Mouse (Mus musculus): Measurements from ENCODE around the gene Trnau1ap.
"Not testable (repeated sequence)": the region's sequence is repeated elsewhere in the genome, so short reads cannot be mapped to it uniquely, and the experiment has no call there.

The Trnau1ap gene

GRCm38 (mm10) chr4:132295696-132296390 lies 33.5 kb downstream of the Trnau1ap start:
- DNase-seq, result no peak

- DNase-seq, result peak; percentile 25 to 64
Measured at GRCm38 (mm10) chr4:132293682-132294240, 35.6 kb downstream of the Trnau1ap start.

GRCm38 (mm10) chr4:132292988-132293387 lies 36.4 kb downstream of the Trnau1ap start:
- DNase-seq, result peak; percentile 68 to 77

GRCm38 (mm10) chr4:132291624-132292335 lies 37.6 kb downstream of the Trnau1ap start:
- DNase-seq, result no peak

- DNase-seq, result no peak
Measured at GRCm38 (mm10) chr4:132291056-132291455, 38.3 kb downstream of the Trnau1ap start.

- DNase-seq, result not testable (repeated sequence)
Measured at GRCm38 (mm10) chr4:132288840-132289239, 40.5 kb downstream of the Trnau1ap start.

GRCm38 (mm10) chr4:132275949-132276348 lies 53.4 kb downstream of the Trnau1ap start:
- no peak for DNase-seq

GRCm38 (mm10) chr4:132274156-132274862 lies 55.0 kb downstream of the Trnau1ap start, which contains the start of gene Taf12:
TSS of gene Taf12 (plus strand) at chr4:132274375.
- peak; percentile 92 to 95 for DNase-seq

- DNase-seq, result peak; percentile 40 to 55
Measured at GRCm38 (mm10) chr4:132273166-132273565, 56.2 kb downstream of the Trnau1ap start.

- DNase-seq, result peak; percentile 86 to 91
Measured at GRCm38 (mm10) chr4:132269740-132270560, 59.4 kb downstream of the Trnau1ap start.

- DNase-seq, result no peak
Measured at GRCm38 (mm10) chr4:132268871-132269739, 60.2 kb downstream of the Trnau1ap start.

- DNase-seq, result no peak
Measured at GRCm38 (mm10) chr4:132266835-132267349, 62.4 kb downstream of the Trnau1ap start.

GRCm38 (mm10) chr4:132263313-132263712 lies 66.0 kb downstream of the Trnau1ap start:
- DNase-seq, result no peak

- no peak for DNase-seq
Measured at GRCm38 (mm10) chr4:132262358-132262616, 67.1 kb downstream of the Trnau1ap start.

Data from kidney, postnatal 25 days (tissue).